Mouse (Mus musculus) neural tube, embryonic 15.5 days (tissue): ENCODE measurements around the gene Smok2b. TPM values are rescaled to one million over a fixed set of nuclear protein-coding genes. Genes with fewer than 3 reads are reported as not detected.
"Not testable (repeated sequence)": the region's sequence is repeated elsewhere in the genome, so short reads cannot be mapped to it uniquely, and the experiment has no call there.

Experiments
- ATAC-seq: fragments of 200-750 bp; cut with Nextera tagmentation; 2 replicates; pipeline ENCODE4 v1.8.0; 2017; ENCODE audit warnings: mild to moderate bottlenecking, moderate TSS enrichment, moderate library complexity; ENCODE audit not compliant: low FRiP score
- H3K27ac ChIP-seq: fragments of 300-500 bp; sonication (generic); replicated peaks from 2 replicates; pipeline ENCODE4 v1.5.1; 2015; ENCODE audit warnings: mild to moderate bottlenecking, inconsistent platforms
- H3K27me3 ChIP-seq: fragments of 300-500 bp; sonication (generic); replicated peaks from 2 replicates; pipeline ENCODE4 v1.6.1; 2015; ENCODE audit warnings: inconsistent platforms
- H3K36me3 ChIP-seq: fragments of 300-500 bp; sonication (generic); 2 replicates; pipeline ENCODE4 v1.6.1; 2015; ENCODE audit warnings: inconsistent platforms
- H3K4me1 ChIP-seq: fragments of 300-500 bp; sonication (generic); 2 replicates; pipeline ENCODE4 v1.6.1; 2015; ENCODE audit warnings: inconsistent platforms
- H3K4me2 ChIP-seq: fragments of 300-500 bp; sonication (generic); 2 replicates; pipeline ENCODE4 v1.6.1; 2015; ENCODE audit warnings: inconsistent platforms, mild to moderate bottlenecking, moderate library complexity
- H3K4me3 ChIP-seq: fragments of 300-500 bp; sonication (generic); replicated peaks from 2 replicates; pipeline ENCODE4 v1.5.1; 2015; ENCODE audit warnings: mild to moderate bottlenecking, inconsistent platforms
- H3K9ac ChIP-seq: fragments of 300-500 bp; sonication (generic); replicated peaks from 2 replicates; pipeline ENCODE4 v1.6.1; 2015; ENCODE audit warnings: mild to moderate bottlenecking, inconsistent platforms
- H3K9me3 ChIP-seq: fragments of 300-500 bp; sonication (generic); replicated peaks from 2 replicates; pipeline ENCODE4 v1.6.1; 2016; ENCODE audit warnings: inconsistent platforms
- WGBS: fragments of 180-500 bp; shearing (Covaris S2); methylation state at CpG from one replicate; pipeline ENCODE4 v1.1.7; 2015; ENCODE audit warnings: mixed read lengths; 5-methylcytosine and 5-hydroxymethylcytosine counted together
- polyA plus RNA-seq: library from polyadenylated mRNA; unstranded; fragments of >200 nt; fragmentation: Nextera tagmentation; extraction: Ambion mirVana; gene quantifications from 2 replicates; pipeline ENCODE4 v1.2.1, GENCODE M21; 2015

The Smok2b gene
- polyA plus RNA-seq, 1 experiment from 2014 or later: not detected

DNA sequence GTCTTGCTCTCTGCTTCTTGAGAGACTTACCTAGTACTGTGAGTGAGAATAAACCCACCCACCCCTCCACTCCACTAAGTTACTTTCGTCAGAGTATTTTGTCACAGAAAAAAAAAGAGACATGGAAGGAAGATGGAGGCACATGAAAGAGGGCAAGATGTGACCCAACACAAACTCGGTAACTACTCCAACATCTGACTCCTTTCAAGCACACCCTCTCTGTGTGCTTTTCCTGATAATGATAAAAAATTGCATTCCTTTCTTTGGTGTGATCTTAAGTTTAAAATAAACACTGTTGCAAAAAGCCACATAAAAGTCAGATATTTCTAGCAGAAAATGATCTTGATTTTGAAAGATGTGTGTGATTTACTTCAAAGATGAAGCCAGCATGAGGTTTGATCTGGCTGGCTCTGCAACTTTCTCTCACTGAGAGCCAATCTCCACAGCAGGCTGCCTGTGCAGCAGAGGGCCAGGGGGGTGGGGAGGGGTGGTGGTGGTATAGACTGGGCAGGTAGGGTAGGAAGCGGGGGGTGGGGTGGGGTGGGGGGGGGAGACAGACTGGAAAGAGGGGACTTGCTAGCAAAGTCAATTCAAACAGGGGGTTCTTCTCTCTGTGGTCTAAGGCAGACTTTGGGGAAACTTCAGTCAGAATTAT is 27.5 kb upstream of the Smok2b start:
- ATAC-seq, H3K9ac ChIP-seq, H3K27me3 ChIP-seq, H3K36me3 ChIP-seq, H3K4me1 ChIP-seq, H3K27ac ChIP-seq, H3K4me3 ChIP-seq, H3K4me2 ChIP-seq: not testable (repeated sequence)
- WGBS: 91% methylated on average over 2 of the region's 3 CpGs
- peaks cover 38% of the 10 kb centered on the region for H3K9me3 ChIP-seq

DNA sequence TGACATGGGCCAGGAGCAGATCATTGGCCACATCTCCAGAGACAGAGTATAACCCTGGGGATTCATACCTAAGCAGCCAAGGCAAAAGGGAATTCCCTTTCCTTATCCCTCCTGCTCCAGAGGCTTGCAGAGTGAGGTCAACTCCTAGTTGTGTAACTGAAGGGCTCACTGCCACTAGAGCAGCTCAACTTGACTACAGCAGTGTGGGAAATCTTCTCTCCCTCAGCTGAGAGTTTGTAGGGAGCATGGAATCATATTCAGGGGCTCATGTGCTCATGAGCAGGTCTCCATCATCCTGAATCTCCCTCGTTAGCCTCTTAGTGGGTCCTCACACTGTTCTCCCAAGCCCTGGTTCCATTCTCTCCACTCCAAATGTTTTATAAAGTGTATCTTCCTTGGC is 24.8 kb upstream of the Smok2b start:
- H3K9ac ChIP-seq, H3K4me2 ChIP-seq, H3K27me3 ChIP-seq, ATAC-seq, H3K4me3 ChIP-seq, H3K27ac ChIP-seq, H3K36me3 ChIP-seq, H3K4me1 ChIP-seq: not testable (repeated sequence)
- peaks cover 38% of the 10 kb centered on the region for H3K9me3 ChIP-seq
- 84% methylated on average over 1 of the region's 1 CpGs for WGBS

DNA sequence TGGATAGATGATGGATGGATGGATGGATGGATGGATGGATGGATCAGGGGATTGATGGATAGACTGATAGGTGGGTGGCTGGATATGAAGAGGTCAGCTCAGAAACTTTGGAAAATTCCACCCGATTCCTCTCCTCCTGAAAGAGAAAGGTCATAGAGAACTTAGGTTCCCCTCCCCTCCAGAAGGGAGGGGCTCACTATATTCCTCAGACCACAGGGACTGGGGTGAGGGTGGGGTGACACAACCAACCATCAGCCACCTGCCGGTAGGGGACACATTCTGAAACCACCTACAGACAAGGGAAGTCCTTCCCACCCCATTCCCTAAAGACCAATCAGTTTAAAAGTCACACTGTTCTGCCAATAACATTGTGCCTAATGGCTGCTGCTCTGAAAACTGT is 23.6 kb upstream of the Smok2b start:
- Histone ChIP-seq H3K4me1 (no peaks in the 10 kb centered on the region), H3K27ac (no peak overlapping the region), H3K4me2 (no peak overlapping the region), H3K4me3 (no peak overlapping the region), H3K27me3 (no peaks in the 10 kb centered on the region), H3K36me3 (no peaks in the 10 kb centered on the region), H3K9ac (no peak overlapping the region), H3K9me3 (peaks cover 33% of the 10 kb centered on the region)
- WGBS: 92% methylated on average over 2 of the region's 2 CpGs
- peak; percentile 21; the same call in 1 of the 2 replicates for ATAC-seq

DNA sequence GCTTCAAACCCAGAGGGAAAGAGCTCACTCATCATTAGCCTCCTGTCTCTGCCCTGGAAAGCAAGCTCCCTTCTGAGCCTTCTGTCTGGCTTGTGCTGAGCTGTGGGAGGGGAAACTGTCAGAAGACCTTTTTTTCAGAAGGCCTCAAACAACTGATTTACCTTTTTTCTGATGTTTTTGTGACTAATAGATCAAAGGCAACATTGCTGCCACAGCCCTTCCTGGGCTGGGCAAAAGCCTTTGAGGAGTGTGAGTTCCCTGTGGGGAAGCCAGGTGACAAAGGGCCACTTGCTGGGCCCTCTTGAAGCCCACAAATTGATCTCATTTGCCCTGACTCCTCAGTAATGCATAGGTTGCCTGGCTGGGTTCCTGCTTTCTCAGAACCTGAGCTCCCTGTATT is 21.6 kb upstream of the Smok2b start:
- H3K36me3 ChIP-seq, H3K4me3 ChIP-seq, H3K9ac ChIP-seq, H3K4me1 ChIP-seq, H3K27me3 ChIP-seq, ATAC-seq, H3K27ac ChIP-seq, H3K4me2 ChIP-seq: not testable (repeated sequence)
- peaks cover 52% of the 10 kb centered on the region for H3K9me3 ChIP-seq

DNA sequence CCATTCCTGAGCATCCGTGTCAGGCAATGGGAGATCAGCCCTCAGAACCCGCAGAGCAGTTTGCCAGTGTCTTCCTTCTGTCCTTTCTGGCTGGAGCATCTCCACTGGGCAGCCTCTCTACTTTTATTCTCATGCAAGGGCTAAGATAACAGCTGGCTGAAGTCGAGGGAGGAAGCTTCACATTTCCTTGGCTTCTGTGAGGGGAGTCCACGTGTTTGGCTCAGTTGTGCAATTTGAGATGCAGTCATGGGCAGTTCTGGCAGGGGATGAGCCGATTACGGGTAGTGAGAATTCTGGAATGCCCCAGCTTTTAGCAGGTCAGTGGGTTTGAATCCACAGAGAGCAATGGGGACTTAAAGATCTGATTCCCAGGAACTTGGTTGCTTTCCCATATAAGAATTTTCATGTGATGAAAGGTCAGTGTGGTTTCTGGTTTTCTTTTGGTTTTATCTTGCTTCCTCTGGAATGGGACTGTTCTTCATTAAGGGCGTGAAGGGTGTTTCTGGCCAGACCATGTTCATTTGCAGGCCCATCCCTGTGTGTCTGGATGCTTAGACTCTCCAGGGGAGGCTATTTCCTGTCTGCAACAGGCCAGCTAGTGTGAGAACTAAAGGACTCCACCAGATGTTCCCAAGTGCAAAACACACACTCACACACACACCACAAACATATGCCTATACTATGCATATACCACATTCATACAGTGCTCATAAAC is 17.8 kb upstream of the Smok2b start:
- no peaks in the 10 kb centered on the region for H3K27me3 ChIP-seq
- no peak overlapping the region for H3K9ac ChIP-seq
- H3K4me2 ChIP-seq: no peak overlapping the region
- WGBS: 75% methylated on average over 7 of the region's 7 CpGs
- H3K4me3 ChIP-seq: no peak overlapping the region
- ATAC-seq: no peak; the same call in 1 of the 2 replicates
- H3K36me3 ChIP-seq: no peaks in the 10 kb centered on the region
- no peaks in the 10 kb centered on the region for H3K4me1 ChIP-seq
- H3K9me3 ChIP-seq: peaks cover 74% of the 10 kb centered on the region
- H3K27ac ChIP-seq: no peak overlapping the region

DNA sequence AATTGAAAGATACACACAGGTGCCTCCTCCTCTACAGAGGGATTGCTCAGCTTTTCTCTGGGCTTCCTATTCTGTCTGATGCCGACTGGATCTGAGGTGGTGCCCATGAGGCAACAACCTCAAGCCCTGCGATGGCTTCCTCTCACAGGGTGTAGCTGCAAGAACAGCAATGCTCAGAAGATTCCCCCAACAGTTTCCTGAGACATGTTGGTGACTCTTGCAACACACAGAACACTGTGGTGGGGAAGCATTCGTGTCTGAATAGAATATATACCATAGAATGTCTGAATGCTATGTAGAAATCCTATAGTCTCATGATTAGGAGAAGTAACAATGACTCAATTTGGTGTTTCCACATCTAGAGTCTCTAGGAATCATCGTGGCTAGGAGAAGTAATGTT is 15.9 kb upstream of the Smok2b start:
- no peak overlapping the region for H3K9ac ChIP-seq
- ATAC-seq: no peak
- H3K4me3 ChIP-seq: no peak overlapping the region
- H3K4me2 ChIP-seq: no peak overlapping the region
- H3K36me3 ChIP-seq: no peaks in the 10 kb centered on the region
- no peak overlapping the region for H3K27ac ChIP-seq
- no peaks in the 10 kb centered on the region for H3K27me3 ChIP-seq
- WGBS: 67% methylated on average over 4 of the region's 4 CpGs
- H3K9me3 ChIP-seq: peaks cover 85% of the 10 kb centered on the region
- no peaks in the 10 kb centered on the region for H3K4me1 ChIP-seq

DNA sequence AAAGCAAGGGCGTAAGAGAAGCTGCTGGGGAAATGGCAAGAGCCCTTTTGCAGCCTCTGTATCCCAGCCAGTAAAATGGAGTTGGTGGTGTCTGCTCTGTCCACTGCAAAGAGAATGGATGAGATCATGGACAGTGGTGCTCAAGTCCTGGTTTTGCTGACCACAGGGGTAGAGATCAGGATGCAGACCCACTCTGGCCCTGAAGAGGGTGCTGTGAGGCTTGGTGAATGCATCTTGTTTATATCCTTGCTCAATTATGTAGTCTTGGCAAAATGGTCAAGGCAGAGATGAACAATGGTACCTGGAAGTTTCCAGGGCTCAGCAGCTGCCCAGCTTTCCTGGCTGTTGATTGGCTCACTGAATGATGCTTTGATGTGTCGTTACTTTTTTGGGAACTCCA is 14.5 kb upstream of the Smok2b start:
- no peaks in the 10 kb centered on the region for H3K36me3 ChIP-seq
- no peak overlapping the region for H3K4me2 ChIP-seq
- H3K4me1 ChIP-seq: no peaks in the 10 kb centered on the region
- WGBS: 85% methylated on average over 2 of the region's 2 CpGs
- no peak overlapping the region for H3K4me3 ChIP-seq
- peaks cover 93% of the 10 kb centered on the region for H3K9me3 ChIP-seq
- no peaks in the 10 kb centered on the region for H3K27me3 ChIP-seq
- no peak for ATAC-seq
- H3K27ac ChIP-seq: no peak overlapping the region
- no peak overlapping the region for H3K9ac ChIP-seq

DNA sequence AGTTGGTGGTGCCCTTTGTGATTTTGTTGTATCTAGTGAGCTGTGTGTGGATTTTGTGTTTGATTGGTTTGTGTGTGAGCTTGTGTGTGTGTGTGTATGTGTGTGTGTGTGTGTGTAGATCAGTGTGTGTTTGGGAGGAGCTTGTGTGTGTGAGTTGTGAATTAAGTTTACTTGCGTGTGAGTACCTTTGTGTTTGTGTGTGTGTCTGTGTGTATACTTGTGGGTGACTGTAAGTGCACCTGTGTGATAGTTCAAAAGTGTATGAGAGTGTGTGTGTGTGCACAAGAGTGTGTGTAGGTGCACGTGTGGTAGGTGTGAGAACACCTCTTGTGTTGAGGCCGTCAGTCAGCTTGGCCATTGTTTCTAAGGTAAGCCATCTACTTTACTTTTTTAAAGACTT is 9.2 kb upstream of the Smok2b start, which contains the start of gene Smok2a:
Gene Smok2a, plus strand, starts transcription at position 301 of the 400 bp plus-strand sequence.
- Histone ChIP-seq H3K36me3 (no peaks in the 10 kb centered on the region), H3K4me2 (no peak within 1 kb of the TSS), H3K9ac (no peak within 1 kb of the TSS), H3K9me3 (peaks cover 86% of the 10 kb centered on the region), H3K4me1 (no peaks in the 10 kb centered on the region), H3K4me3 (no peak within 1 kb of the TSS), H3K27ac (no peak within 1 kb of the TSS), H3K27me3 (no peaks in the 10 kb centered on the region)
- no peak for ATAC-seq
- WGBS: 86% methylated on average over 3 of the region's 3 CpGs

DNA sequence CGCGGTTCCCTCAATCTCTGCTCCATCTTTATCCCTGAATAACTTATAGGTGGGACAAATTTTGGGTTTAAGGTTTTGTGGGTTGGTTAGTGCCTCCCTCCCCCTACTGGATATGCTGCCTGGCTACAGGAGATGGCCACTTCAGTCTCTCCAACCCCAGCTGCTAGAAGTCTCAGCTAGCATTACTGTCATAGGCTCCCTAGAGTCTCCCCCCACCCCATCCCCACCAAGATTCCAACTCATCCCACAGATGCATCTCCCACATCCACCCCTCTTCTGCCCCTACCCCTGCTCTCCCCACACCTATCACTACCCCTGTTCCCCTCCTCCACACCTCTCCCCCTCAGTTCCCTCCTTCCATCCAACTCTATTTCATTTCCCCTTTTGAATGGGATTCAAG is 8.1 kb upstream of the Smok2b start:
- not testable (repeated sequence) for H3K27me3 ChIP-seq, H3K27ac ChIP-seq, H3K36me3 ChIP-seq, H3K4me3 ChIP-seq, H3K4me1 ChIP-seq, H3K9ac ChIP-seq, H3K4me2 ChIP-seq, ATAC-seq
- 84% methylated on average over 2 of the region's 2 CpGs for whole genome bisulfite sequencing
- H3K9me3 ChIP-seq: peaks cover 84% of the 10 kb centered on the region

DNA sequence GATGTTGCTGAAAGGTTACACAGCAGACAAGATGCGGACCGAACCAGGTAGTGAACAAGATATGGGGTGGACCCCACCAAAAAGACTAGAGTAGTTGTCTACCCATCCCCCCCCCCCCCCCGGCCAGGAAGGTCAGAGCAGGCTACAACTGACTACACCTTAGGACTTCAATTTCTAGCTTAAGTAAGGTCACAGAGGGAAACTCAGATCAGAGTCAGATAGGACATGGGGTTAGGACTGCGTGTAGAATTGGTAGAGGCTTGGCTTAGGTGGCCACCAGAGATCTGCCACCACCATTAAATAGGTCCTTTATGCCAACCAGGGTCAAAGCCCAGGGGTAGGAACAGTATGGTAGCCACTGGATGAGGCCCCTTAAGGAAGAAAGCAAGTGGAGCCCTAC is 9.4 kb downstream of the Smok2b start:
- H3K27ac ChIP-seq, ATAC-seq, H3K4me3 ChIP-seq, H3K4me1 ChIP-seq, H3K9ac ChIP-seq, H3K36me3 ChIP-seq, H3K27me3 ChIP-seq, H3K4me2 ChIP-seq: not testable (repeated sequence)
- peaks cover 54% of the 10 kb centered on the region for H3K9me3 ChIP-seq
- 87% methylated on average over 4 of the region's 4 CpGs for WGBS

DNA sequence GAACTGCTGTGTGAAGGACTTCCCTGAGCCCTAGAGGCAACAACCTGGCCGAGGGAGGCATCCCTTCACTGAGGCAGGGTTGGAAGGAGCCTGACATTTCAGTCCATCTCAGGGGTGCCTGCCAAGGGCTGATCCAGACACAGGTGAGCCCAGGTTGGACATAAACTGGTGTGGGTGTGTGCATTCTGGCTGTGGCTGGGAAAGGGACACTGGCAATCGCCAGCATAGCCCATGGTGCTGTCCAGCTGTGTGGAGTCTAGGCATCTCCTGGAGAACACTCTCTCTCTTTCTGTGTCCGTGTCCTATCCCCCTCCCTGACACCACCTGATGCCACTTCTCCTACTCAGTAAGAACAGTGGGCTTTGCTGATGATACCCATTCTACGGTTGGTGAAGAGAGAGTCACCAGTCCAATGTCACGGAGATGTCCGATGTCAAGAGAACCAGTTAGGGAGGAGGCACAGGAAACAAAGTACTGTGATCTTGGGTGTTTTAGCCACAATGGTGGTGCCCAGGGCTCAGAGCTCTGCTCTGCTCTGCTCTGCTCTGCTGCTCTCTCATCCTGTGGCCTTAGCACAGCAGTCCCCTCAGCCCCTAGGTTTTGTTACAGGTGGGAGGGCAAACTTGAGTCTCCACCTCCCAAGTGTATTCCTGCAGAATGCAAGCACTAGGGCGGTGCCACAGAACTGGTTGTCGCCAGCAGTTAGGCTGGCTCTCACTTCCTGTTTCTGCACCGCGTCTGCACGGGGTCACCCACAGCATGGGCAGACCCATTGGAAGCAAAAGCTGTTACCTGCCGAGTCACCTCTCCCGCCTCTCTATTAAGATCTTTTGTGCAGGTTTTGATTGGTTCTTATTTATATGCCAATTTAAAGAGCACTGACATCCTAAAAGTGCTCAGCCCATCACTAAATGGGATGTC is 11.0 kb downstream of the Smok2b start:
- H3K4me3 ChIP-seq, H3K27ac ChIP-seq, H3K36me3 ChIP-seq, H3K27me3 ChIP-seq, H3K9ac ChIP-seq, H3K4me2 ChIP-seq, ATAC-seq, H3K4me1 ChIP-seq: not testable (repeated sequence)
- peaks cover 41% of the 10 kb centered on the region for H3K9me3 ChIP-seq
- WGBS: 85% methylated on average over 7 of the region's 13 CpGs
